Mouse (Mus musculus): ENCODE measurements at regions not wholly inside any gene's neighbourhood (a gene's known extent, or its start where the extent isn't known, plus 50 kb on each side); places are given as distances from the start of the nearest gene placed in this dataset.

- H3K4me1 ChIP-seq: no peaks in the 10 kb centered on the region
- no peak overlapping the region for H3K27ac ChIP-seq
- H3K27me3 ChIP-seq (replicated peaks): no peaks in the 10 kb centered on the region
- 79% methylated on average over 12 of the region's 12 CpGs for WGBS
- H3K4me3 ChIP-seq: no peak overlapping the region
- H3K9ac ChIP-seq: no peak overlapping the region
- H3K36me3 ChIP-seq: no peaks in the 10 kb centered on the region
- no peaks in the 10 kb centered on the region for H3K9me3 ChIP-seq
- no peak for ATAC-seq (ENCODE audit: low FRiP score, low read depth)
- no peak overlapping the region for H3K4me2 ChIP-seq (replicated peaks)
These were observed 116.6 kb upstream of the Kcnip4 start for GRCm38 (mm10) chr5:49641206-49641830.

GRCm38 (mm10) chr5:49639637-49640036, 114.9 kb upstream of the Kcnip4 start:
- Histone ChIP-seq H3K4me1 (no peaks in the 10 kb centered on the region), H3K4me3 (no peak overlapping the region), H3K4me2 (replicated peaks) (no peak overlapping the region), H3K36me3 (no peaks in the 10 kb centered on the region), H3K27ac (no peak overlapping the region), H3K9ac (no peak overlapping the region), H3K27me3 (replicated peaks) (no peaks in the 10 kb centered on the region), H3K9me3 (no peaks in the 10 kb centered on the region)
- WGBS: 90% methylated on average over 4 of the region's 4 CpGs
- ATAC-seq (ENCODE audit: low FRiP score, low read depth): no peak

GRCm38 (mm10) chr5:49620152-49620551, 95.4 kb upstream of the Kcnip4 start:
- Histone ChIP-seq H3K27ac (no peak overlapping the region), H3K4me3 (no peak overlapping the region), H3K4me1 (no peaks in the 10 kb centered on the region), H3K9ac (no peak overlapping the region), H3K9me3 (no peaks in the 10 kb centered on the region), H3K27me3 (replicated peaks) (no peaks in the 10 kb centered on the region), H3K36me3 (no peaks in the 10 kb centered on the region), H3K4me2 (replicated peaks) (no peak overlapping the region)
- ATAC-seq (ENCODE audit: low FRiP score, low read depth): no peak
- 96% methylated on average over 1 of the region's 1 CpGs for WGBS

- WGBS: 24% methylated on average over 1 of the region's 1 CpGs
These were observed 82.1 kb upstream of the Kcnip4 start for GRCm38 (mm10) chr5:49606761-49607160.

GRCm38 (mm10) chr5:49580777-49581176, 56.1 kb upstream of the Kcnip4 start:
- Histone ChIP-seq H3K27ac (no peak overlapping the region), H3K4me1 (no peaks in the 10 kb centered on the region), H3K9me3 (no peaks in the 10 kb centered on the region), H3K27me3 (replicated peaks) (no peaks in the 10 kb centered on the region), H3K4me2 (replicated peaks) (no peak overlapping the region), H3K4me3 (no peak overlapping the region), H3K9ac (no peak overlapping the region), H3K36me3 (no peaks in the 10 kb centered on the region)
- ATAC-seq (ENCODE audit: low FRiP score, low read depth): no peak
- 87% methylated on average over 3 of the region's 3 CpGs for WGBS

More at GRCm38 (mm10) chr5:49606761-49607160, 82.1 kb upstream of the Kcnip4 start:
- Histone ChIP-seq H3K4me3 (no peak overlapping the region), H3K36me3 (no peaks in the 10 kb centered on the region), H3K27me3 (replicated peaks) (no peaks in the 10 kb centered on the region), H3K4me1 (no peaks in the 10 kb centered on the region), H3K9ac (no peak overlapping the region), H3K4me2 (replicated peaks) (no peak overlapping the region), H3K9me3 (no peaks in the 10 kb centered on the region), H3K27ac (no peak overlapping the region)
- no peak for ATAC-seq (ENCODE audit: low FRiP score, low read depth)

GRCm38 (mm10) chr5:49575901-49576300, 51.2 kb upstream of the Kcnip4 start:
- H3K4me2 ChIP-seq (replicated peaks): no peak overlapping the region
- no peak overlapping the region for H3K27ac ChIP-seq
- H3K27me3 ChIP-seq (replicated peaks): no peaks in the 10 kb centered on the region
- no peaks in the 10 kb centered on the region for H3K4me1 ChIP-seq
- no peak overlapping the region for H3K9ac ChIP-seq
- WGBS: 70% methylated on average over 2 of the region's 2 CpGs
- H3K9me3 ChIP-seq: no peaks in the 10 kb centered on the region
- ATAC-seq (ENCODE audit: low FRiP score, low read depth): no peak
- no peaks in the 10 kb centered on the region for H3K36me3 ChIP-seq
- no peak overlapping the region for H3K4me3 ChIP-seq
